Mouse (Mus musculus) thymus, adult 2 months (tissue): ENCODE measurements around the gene Gm11011. TPM values are rescaled to one million over a fixed set of nuclear protein-coding genes. Genes with fewer than 3 reads are reported as not detected.

Experiments
- DNase-seq: peaks from one replicate; pipeline ENCODE4 v3.0.0; 2021
- H3K27ac ChIP-seq: fragments of 200-500 bp; 2 replicates; pipeline ENCODE4 v1.5.1; 2012; ENCODE audit warnings: low read length, control low read depth; ENCODE audit not compliant: control insufficient read depth, insufficient read depth
- H3K27me3 ChIP-seq: fragments of 200-500 bp; 2 replicates; pipeline ENCODE4 v1.6.1; 2012; ENCODE audit warnings: mild to moderate bottlenecking, low read length, moderate library complexity, mixed read lengths; ENCODE audit not compliant: control insufficient read depth, insufficient read depth
- H3K36me3 ChIP-seq: fragments of 200-500 bp; 2 replicates; pipeline ENCODE4 v1.6.1; 2012; ENCODE audit warnings: mild to moderate bottlenecking, low read length, moderate library complexity; ENCODE audit not compliant: control insufficient read depth, insufficient read depth
- H3K4me1 ChIP-seq: fragments of 200-500 bp; replicated peaks from 2 replicates; pipeline ENCODE4 v1.6.1; 2012; ENCODE audit warnings: low read length; ENCODE audit not compliant: control insufficient read depth, insufficient read depth
- H3K4me3 ChIP-seq: fragments of 200-500 bp; 2 replicates; pipeline ENCODE4 v1.5.1; 2012; ENCODE audit warnings: mild to moderate bottlenecking, low read length, control low read depth, moderate library complexity; ENCODE audit not compliant: control insufficient read depth, insufficient read depth
- CTCF ChIP-seq: fragments of 200-500 bp; IDR thresholded peaks from 2 replicates; pipeline ENCODE4 v1.5.1; 2012; ENCODE audit warnings: mild to moderate bottlenecking, control low read depth, low read length, moderate library complexity, borderline replicate concordance; ENCODE audit not compliant: control insufficient read depth, poor library complexity, insufficient read depth; ENCODE audit errors: extremely low read depth
- POLR2A ChIP-seq: fragments of 200-500 bp; IDR thresholded peaks from 2 replicates; pipeline ENCODE4 v1.6.1; 2012; ENCODE audit warnings: mild to moderate bottlenecking, low read length, control low read depth, moderate library complexity; ENCODE audit not compliant: control insufficient read depth, poor library complexity, insufficient read depth; ENCODE audit errors: extremely low read depth
- WGBS: fragments of 180-500 bp; shearing (Covaris S2); methylation state at CpG from one replicate; pipeline ENCODE4 v1.1.7; 2018; 5-methylcytosine and 5-hydroxymethylcytosine counted together
- polyA plus RNA-seq: library from polyadenylated mRNA; depleted of rRNA; stranded (reverse); fragments of >200 nt; gene quantifications from 2 replicates; pipeline ENCODE4 v1.2.3, GENCODE M21; 2012

Gene Gm11011
- polyA plus RNA-seq, 1 experiment = not detected

- Histone ChIP-seq H3K27ac (no peak overlapping the region), H3K36me3 (no peaks in the 10 kb centered on the region), H3K4me1 (peaks cover 5% of the 10 kb centered on the region), H3K27me3 (no peaks in the 10 kb centered on the region), H3K4me3 (no peak overlapping the region)
- WGBS = 86% methylated on average over 2 of the region's 2 CpGs
- TF ChIP-seq POLR2A (no peak), CTCF (no peak)
- DNase-seq = no peak
These were observed 20.2 kb upstream of the Gm11011 start for GRCm38 (mm10) chr2:169607787-169608186.

GRCm38 (mm10) chr2:169606901-169607678 lies 19.5 kb upstream of the Gm11011 start:
- Histone ChIP-seq H3K4me1 (peaks cover 5% of the 10 kb centered on the region), H3K4me3 (no peak overlapping the region), H3K27ac (no peak overlapping the region), H3K36me3 (no peaks in the 10 kb centered on the region), H3K27me3 (no peaks in the 10 kb centered on the region)
- WGBS = 95% methylated on average over 13 of the region's 13 CpGs
- no peak for DNase-seq
- TF ChIP-seq CTCF = no peak
- TF ChIP-seq POLR2A = no peak

GRCm38 (mm10) chr2:169600163-169600562 lies 12.6 kb upstream of the Gm11011 start:
- no peak for DNase-seq
- Histone ChIP-seq H3K27ac (no peak overlapping the region), H3K4me1 (no peaks in the 10 kb centered on the region), H3K27me3 (no peaks in the 10 kb centered on the region), H3K36me3 (no peaks in the 10 kb centered on the region), H3K4me3 (no peak overlapping the region)
- WGBS = 14% methylated on average over 6 of the region's 6 CpGs
- TF ChIP-seq POLR2A = no peak
- no peak for TF ChIP-seq CTCF

GRCm38 (mm10) chr2:169599591-169599990 lies 12.0 kb upstream of the Gm11011 start:
- TF ChIP-seq POLR2A = no peak
- TF ChIP-seq CTCF = no peak

GRCm38 (mm10) chr2:169597971-169598370 lies 10.4 kb upstream of the Gm11011 start:
- Histone ChIP-seq H3K27ac (no peak overlapping the region), H3K27me3 (no peaks in the 10 kb centered on the region), H3K4me1 (no peaks in the 10 kb centered on the region), H3K36me3 (no peaks in the 10 kb centered on the region), H3K4me3 (no peak overlapping the region)
- no peak for DNase-seq
- WGBS = 96% methylated on average over 8 of the region's 8 CpGs
- TF ChIP-seq POLR2A (no peak), CTCF (no peak)

More at GRCm38 (mm10) chr2:169599591-169599990, 12.0 kb upstream of the Gm11011 start:
- H3K27me3 ChIP-seq = no peaks in the 10 kb centered on the region
- H3K36me3 ChIP-seq = no peaks in the 10 kb centered on the region
- 67% methylated on average over 4 of the region's 4 CpGs for WGBS
- H3K4me1 ChIP-seq = no peaks in the 10 kb centered on the region
- DNase-seq = no peak
- H3K4me3 ChIP-seq = no peak overlapping the region
- H3K27ac ChIP-seq = no peak overlapping the region

GRCm38 (mm10) chr2:169597357-169597756 lies 9.8 kb upstream of the Gm11011 start:
- no peaks in the 10 kb centered on the region for H3K27me3 ChIP-seq
- H3K4me3 ChIP-seq = no peak overlapping the region
- no peaks in the 10 kb centered on the region for H3K36me3 ChIP-seq
- H3K4me1 ChIP-seq = no peaks in the 10 kb centered on the region
- WGBS = 88% methylated on average over 6 of the region's 6 CpGs
- TF ChIP-seq CTCF (no peak), POLR2A (no peak)
- no peak for DNase-seq
- H3K27ac ChIP-seq = no peak overlapping the region

GRCm38 (mm10) chr2:169593742-169594141 lies 6.2 kb upstream of the Gm11011 start:
- TF ChIP-seq POLR2A = no peak
- TF ChIP-seq CTCF = no peak
- no peak overlapping the region for H3K27ac ChIP-seq
- WGBS = 74% methylated on average over 3 of the region's 3 CpGs
- no peaks in the 10 kb centered on the region for H3K36me3 ChIP-seq
- no peaks in the 10 kb centered on the region for H3K4me1 ChIP-seq
- no peak for DNase-seq
- no peak overlapping the region for H3K4me3 ChIP-seq
- no peaks in the 10 kb centered on the region for H3K27me3 ChIP-seq
